Mouse (Mus musculus): Measurements from ENCODE around the gene Gcsam. TPM values are rescaled to one million over a fixed set of nuclear protein-coding genes. Genes with fewer than 3 reads are reported as not detected.

Gcsam gene
- total and polyA plus RNA-seq, 2 experiments from 2014 or later: 0.26 to 2.9 TPM

GRCm38 (mm10) chr16:45659596-45659995 is 49.4 kb downstream of the Gcsam start:
- no peak overlapping the region for H3K27ac ChIP-seq (ENCODE audit: low read depth)
- no peaks in the 10 kb centered on the region for H3K27me3 ChIP-seq (ENCODE audit: control insufficient read depth, insufficient read depth, low read length)
- H3K9me3 ChIP-seq (replicated peaks; ENCODE audit: control insufficient read depth, low read length): no peaks in the 10 kb centered on the region
- no peak overlapping the region for H3K9ac ChIP-seq (replicated peaks; ENCODE audit: low read depth, low read length)
- WGBS: 53% methylated on average over 4 of the region's 4 CpGs
- no peaks in the 10 kb centered on the region for H3K36me3 ChIP-seq (replicated peaks; ENCODE audit: control insufficient read depth, insufficient read depth, low read length)
- ATAC-seq (ENCODE audit: insufficient read depth, low read depth): no peak
- DNase-seq (ENCODE audit: low spot score): no peak
- no peak overlapping the region for H3K4me2 ChIP-seq (ENCODE audit: low read depth, low read length)
- H3K4me3 ChIP-seq (ENCODE audit: low read depth, low read length): no peak overlapping the region
- TF ChIP-seq CTCF (IDR thresholded peaks at IDR 0.05; ENCODE audit: low read depth) (no peak), EP300 (IDR thresholded peaks at IDR 0.05; ENCODE audit: low read depth) (no peak)
- H3K4me1 ChIP-seq (ENCODE audit: control insufficient read depth, insufficient read depth): 0 out of 2 replicates have a peak, but pooled peaks cover 5% of the 10 kb centered on the region

DNA sequence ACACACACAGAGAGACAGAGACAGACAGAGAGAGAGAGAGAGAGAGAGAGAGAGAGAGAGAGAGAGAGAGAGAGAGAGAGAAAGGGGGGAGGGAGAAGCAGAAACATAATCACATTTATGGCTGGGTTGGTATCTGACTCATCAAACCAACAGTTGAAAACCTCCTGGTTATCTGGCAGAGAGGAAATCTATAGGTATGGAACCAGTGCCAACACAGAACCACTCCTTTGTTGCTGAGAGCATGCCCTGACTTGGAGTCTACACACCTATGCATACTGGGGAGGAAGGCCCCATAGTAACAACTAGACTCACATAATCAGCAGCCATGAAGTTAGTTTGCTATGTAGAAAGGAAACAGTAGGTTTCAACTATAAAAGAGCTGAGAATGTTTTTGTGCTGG is 52.2 kb downstream of the Gcsam start:
- TF ChIP-seq CTCF (IDR thresholded peaks at IDR 0.05; ENCODE audit: low read depth): no peak
- TF ChIP-seq EP300 (IDR thresholded peaks at IDR 0.05; ENCODE audit: low read depth): no peak
- DNase-seq (ENCODE audit: low spot score) (no peak), ATAC-seq (ENCODE audit: insufficient read depth, low read depth) (no peak)
- no peak overlapping the region for H3K4me2 ChIP-seq (ENCODE audit: low read depth, low read length)
- no peak overlapping the region for H3K9ac ChIP-seq (replicated peaks; ENCODE audit: low read depth, low read length)
- no peak overlapping the region for H3K4me3 ChIP-seq (ENCODE audit: low read depth, low read length)
- 0 out of 2 replicates have a peak, but pooled peaks cover 5% of the 10 kb centered on the region for H3K4me1 ChIP-seq (ENCODE audit: control insufficient read depth, insufficient read depth)
- no peak overlapping the region for H3K27ac ChIP-seq (ENCODE audit: low read depth)
- H3K27me3 ChIP-seq (ENCODE audit: control insufficient read depth, insufficient read depth, low read length): no peaks in the 10 kb centered on the region
- H3K36me3 ChIP-seq (replicated peaks; ENCODE audit: control insufficient read depth, insufficient read depth, low read length): no peaks in the 10 kb centered on the region
- H3K9me3 ChIP-seq (replicated peaks; ENCODE audit: control insufficient read depth, low read length): 0 out of 2 replicates have a peak, but pooled peaks cover 3% of the 10 kb centered on the region

DNA sequence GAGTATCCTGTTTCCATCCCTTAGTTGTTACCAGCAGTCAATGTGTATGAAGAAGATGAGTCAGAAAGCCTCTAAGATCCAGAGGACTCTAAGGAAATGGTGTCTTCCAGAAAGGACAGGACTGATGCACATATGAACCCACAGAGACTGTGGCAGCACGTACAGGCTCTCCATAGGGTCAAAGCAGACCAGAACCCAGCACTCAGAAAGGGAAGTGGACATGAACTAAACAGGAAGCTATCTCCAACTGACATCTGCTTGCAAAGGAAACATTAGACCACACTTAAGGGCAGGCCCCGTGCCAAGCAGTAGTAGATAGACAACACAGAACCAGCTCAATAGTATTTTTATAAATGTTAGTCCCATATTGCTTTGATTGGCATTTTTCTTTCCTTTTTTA is 56.0 kb downstream of the Gcsam start:
- no peak overlapping the region for H3K4me2 ChIP-seq (ENCODE audit: low read depth, low read length)
- WGBS: 46% methylated on average over 2 of the region's 2 CpGs
- no peaks in the 10 kb centered on the region for H3K36me3 ChIP-seq (replicated peaks; ENCODE audit: control insufficient read depth, insufficient read depth, low read length)
- H3K9ac ChIP-seq (replicated peaks; ENCODE audit: low read depth, low read length): no peak overlapping the region
- no peak for DNase-seq (ENCODE audit: low spot score)
- 0 out of 2 replicates have a peak, but pooled peaks cover 3% of the 10 kb centered on the region for H3K9me3 ChIP-seq (replicated peaks; ENCODE audit: control insufficient read depth, low read length)
- no peaks in the 10 kb centered on the region for H3K27me3 ChIP-seq (ENCODE audit: control insufficient read depth, insufficient read depth, low read length)
- no peak for ATAC-seq (ENCODE audit: insufficient read depth, low read depth)
- no peaks in the 10 kb centered on the region for H3K4me1 ChIP-seq (ENCODE audit: control insufficient read depth, insufficient read depth)
- TF ChIP-seq CTCF (IDR thresholded peaks at IDR 0.05; ENCODE audit: low read depth) (no peak), EP300 (IDR thresholded peaks at IDR 0.05; ENCODE audit: low read depth) (no peak)
- no peak overlapping the region for H3K4me3 ChIP-seq (ENCODE audit: low read depth, low read length)
- no peak overlapping the region for H3K27ac ChIP-seq (ENCODE audit: low read depth)

DNA sequence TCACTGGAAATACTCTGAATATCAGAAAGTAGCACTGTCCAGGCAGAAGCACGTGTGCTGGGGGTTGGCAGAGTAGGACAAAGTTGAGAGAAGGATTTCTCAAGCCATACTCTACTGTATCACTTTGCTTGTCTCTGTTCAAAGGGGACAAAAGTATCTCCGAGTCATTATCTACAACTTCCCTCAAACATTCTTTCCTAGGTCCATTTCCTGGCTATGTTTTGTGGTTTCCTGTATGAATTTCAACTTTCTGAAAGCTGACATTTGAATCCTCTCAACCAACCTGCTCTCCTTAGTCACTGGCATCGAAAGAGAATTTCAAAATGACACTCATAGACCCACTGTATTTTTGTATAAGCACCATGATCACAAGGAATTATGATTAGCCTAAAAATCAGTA is 58.0 kb downstream of the Gcsam start:
- H3K4me1 ChIP-seq (ENCODE audit: control insufficient read depth, insufficient read depth): no peaks in the 10 kb centered on the region
- no peaks in the 10 kb centered on the region for H3K36me3 ChIP-seq (replicated peaks; ENCODE audit: control insufficient read depth, insufficient read depth, low read length)
- H3K4me2 ChIP-seq (ENCODE audit: low read depth, low read length): no peak overlapping the region
- no peak overlapping the region for H3K4me3 ChIP-seq (ENCODE audit: low read depth, low read length)
- no peak overlapping the region for H3K9ac ChIP-seq (replicated peaks; ENCODE audit: low read depth, low read length)
- ATAC-seq (ENCODE audit: insufficient read depth, low read depth): no peak
- no peak overlapping the region for H3K27ac ChIP-seq (ENCODE audit: low read depth)
- DNase-seq (ENCODE audit: low spot score): no peak
- 0 out of 2 replicates have a peak, but pooled peaks cover 3% of the 10 kb centered on the region for H3K9me3 ChIP-seq (replicated peaks; ENCODE audit: control insufficient read depth, low read length)
- WGBS: 43% methylated on average over 3 of the region's 3 CpGs
- no peaks in the 10 kb centered on the region for H3K27me3 ChIP-seq (ENCODE audit: control insufficient read depth, insufficient read depth, low read length)
- TF ChIP-seq EP300 (IDR thresholded peaks at IDR 0.05; ENCODE audit: low read depth) (no peak), CTCF (IDR thresholded peaks at IDR 0.05; ENCODE audit: low read depth) (no peak)

GRCm38 (mm10) chr16:45670005-45670404 is 59.8 kb downstream of the Gcsam start:
- Histone ChIP-seq H3K27me3 (ENCODE audit: control insufficient read depth, insufficient read depth, low read length) (no peaks in the 10 kb centered on the region), H3K4me2 (ENCODE audit: low read depth, low read length) (no peak overlapping the region), H3K36me3 (replicated peaks; ENCODE audit: control insufficient read depth, insufficient read depth, low read length) (no peaks in the 10 kb centered on the region), H3K4me3 (ENCODE audit: low read depth, low read length) (no peak overlapping the region), H3K4me1 (ENCODE audit: control insufficient read depth, insufficient read depth) (no peaks in the 10 kb centered on the region), H3K9me3 (replicated peaks; ENCODE audit: control insufficient read depth, low read length) (no peaks in the 10 kb centered on the region), H3K9ac (replicated peaks; ENCODE audit: low read depth, low read length) (no peak overlapping the region), H3K27ac (ENCODE audit: low read depth) (no peak overlapping the region)
- TF ChIP-seq CTCF (IDR thresholded peaks at IDR 0.05; ENCODE audit: low read depth) (no peak), EP300 (IDR thresholded peaks at IDR 0.05; ENCODE audit: low read depth) (no peak)
- DNase-seq (ENCODE audit: low spot score): no peak
- WGBS: 63% methylated on average over 4 of the region's 4 CpGs
- ATAC-seq (ENCODE audit: insufficient read depth, low read depth): no peak

Other genes with a start within 250 kb of the Gcsam start
- 18.0 and 31.0 TPM in 2 replicates for gene Cd200, start 201.3 kb upstream of the Gcsam start, total RNA-seq (2014; rRNA removed; ENCODE audit: low replicate concordance)
- 67.7 TPM in 2 replicates for gene Cd200, start 201.3 kb upstream of the Gcsam start, polyA plus RNA-seq (2015; fragmentation: Nextera tagmentation; extraction: Ambion mirVana)
- not detected in 2 replicates for gene Gm609, start 117.4 kb upstream of the Gcsam start, total RNA-seq (2014; rRNA removed; ENCODE audit: low replicate concordance)
- not detected in 2 replicates for gene Gm609, start 117.4 kb upstream of the Gcsam start, polyA plus RNA-seq (2015; fragmentation: Nextera tagmentation; extraction: Ambion mirVana)
- not detected in 2 replicates for gene Gm17783, start 78.3 kb upstream of the Gcsam start, total RNA-seq (2014; rRNA removed; ENCODE audit: low replicate concordance)
- not detected in 2 replicates for gene Gm17783, start 78.3 kb upstream of the Gcsam start, polyA plus RNA-seq (2015; fragmentation: Nextera tagmentation; extraction: Ambion mirVana)
- gene Slc9c1, start 75.1 kb upstream of the Gcsam start, total RNA-seq (2014; rRNA removed; ENCODE audit: low replicate concordance): not detected in 2 replicates
- not detected in 2 replicates for gene Slc9c1, start 75.1 kb upstream of the Gcsam start, polyA plus RNA-seq (2015; fragmentation: Nextera tagmentation; extraction: Ambion mirVana)
- gene BC016579, start 43.7 kb downstream of the Gcsam start, total RNA-seq (2014; rRNA removed; ENCODE audit: low replicate concordance): not detected in 2 replicates
- not detected in 2 replicates for gene BC016579, start 43.7 kb downstream of the Gcsam start, polyA plus RNA-seq (2015; fragmentation: Nextera tagmentation; extraction: Ambion mirVana)
- gene Tmprss7, start 83.3 kb downstream of the Gcsam start, total RNA-seq (2014; rRNA removed; ENCODE audit: low replicate concordance): not detected in 2 replicates
- not detected in 2 replicates for gene Tmprss7, start 83.3 kb downstream of the Gcsam start, polyA plus RNA-seq (2015; fragmentation: Nextera tagmentation; extraction: Ambion mirVana)
- gene Tagln3, start 114.2 kb downstream of the Gcsam start, total RNA-seq (2014; rRNA removed; ENCODE audit: low replicate concordance): 1.3 TPM in 1 of 2 replicates, not detected in the other
- 0.57 and 0.82 TPM in 2 replicates for gene Tagln3, start 114.2 kb downstream of the Gcsam start, polyA plus RNA-seq (2015; fragmentation: Nextera tagmentation; extraction: Ambion mirVana)
- 8.7 and 10.4 TPM in 2 replicates for gene Abhd10, start 132.6 kb downstream of the Gcsam start, total RNA-seq (2014; rRNA removed; ENCODE audit: low replicate concordance)
- gene Abhd10, start 132.6 kb downstream of the Gcsam start, polyA plus RNA-seq (2015; fragmentation: Nextera tagmentation; extraction: Ambion mirVana): 30.8 and 32.8 TPM in 2 replicates

Measured in heart, postnatal 0 days (tissue).